Mouse (Mus musculus): ENCODE results near the gene Nox1. TPM values are rescaled to one million over a fixed set of nuclear protein-coding genes. Genes with fewer than 3 reads are reported as not detected.

Nox1 gene
- total RNA-seq, 4 experiments from 2014 or later: 0.56 TPM; not detected in 3

GRCm38 (mm10) chrX:134128549-134128948 lies 93.2 kb downstream of the Nox1 start:
- no peak for DNase-seq (ENCODE audit: low spot score in 2 of 2)

GRCm38 (mm10) chrX:134116417-134116816 lies 105.3 kb downstream of the Nox1 start:
- DNase-seq (ENCODE audit: low spot score in 2 of 2): no peak

GRCm38 (mm10) chrX:134111767-134112166 lies 110.0 kb downstream of the Nox1 start:
- no peak for DNase-seq (ENCODE audit: low spot score in 2 of 2)

- DNase-seq (ENCODE audit: low spot score in 2 of 2): no peak
Measured at GRCm38 (mm10) chrX:134102641-134103040, 119.1 kb downstream of the Nox1 start.

GRCm38 (mm10) chrX:134085453-134085852 lies 136.3 kb downstream of the Nox1 start:
- no peak for DNase-seq (ENCODE audit: low spot score in 2 of 2)

- no peak for DNase-seq (ENCODE audit: low spot score in 2 of 2)
Measured at GRCm38 (mm10) chrX:134059764-134060163, 162.0 kb downstream of the Nox1 start.

GRCm38 (mm10) chrX:134058987-134059712 lies 162.6 kb downstream of the Nox1 start, which contains the start of gene Cstf2:
Gene Cstf2, plus strand, starts transcription at chrX:134059187.
- peak; percentile 89 to 90 for DNase-seq (ENCODE audit: low spot score in 2 of 2)

GRCm38 (mm10) chrX:134058040-134058875 lies 163.5 kb downstream of the Nox1 start:
- DNase-seq (ENCODE audit: low spot score in 2 of 2): no peak

- DNase-seq (ENCODE audit: low spot score in 2 of 2): no peak
Measured at GRCm38 (mm10) chrX:134056897-134057296, 164.9 kb downstream of the Nox1 start.

GRCm38 (mm10) chrX:134048994-134049393 lies 172.8 kb downstream of the Nox1 start:
- DNase-seq (ENCODE audit: low spot score in 2 of 2): no peak

Small RNA genes within 50 kb of the gene (microRNA-seq; reads per million reads assigned to microRNA genes)
- not detected for gene Mir3112

Other genes with a start within 250 kb of the Nox1 start
- under 1 TPM; 0.29 to 0.96 (median 0.81) TPM for gene Sytl4, start 240.1 kb downstream of the Nox1 start, total RNA-seq (2022)
- gene Cstf2, start 162.8 kb downstream of the Nox1 start, total RNA-seq (2022): 1 to 10 TPM; 3.7 to 6.9 (median 5.2) TPM
- gene Xkrx, start 59.9 kb downstream of the Nox1 start, total RNA-seq (2022): 1 to 10 TPM in 2 of 4 experiments, under 1 TPM in 2; 0.79 to 1.2 (median 0.99) TPM
- gene Arl13a, start 34.5 kb downstream of the Nox1 start, total RNA-seq (2022): not detected
- 10 to 100 TPM in 2 of 4 experiments, 1 to 10 TPM in 2; 8.5 to 13.4 (median 11.0) TPM for gene Trmt2b, start 55.0 kb upstream of the Nox1 start, total RNA-seq (2022)
- under 1 TPM in 1 of 4 experiments, not detected in 3; 0.17 TPM for gene Tmem35a, start 73.3 kb upstream of the Nox1 start, total RNA-seq (2022)
- under 1 TPM in 2 of 4 experiments, not detected in 2; 0.16 to 0.17 TPM for gene Cenpi, start 86.1 kb upstream of the Nox1 start, total RNA-seq (2022)
- 1 to 10 TPM; 1.7 to 5.4 (median 2.9) TPM for gene Drp2, start 182.6 kb upstream of the Nox1 start, total RNA-seq (2022)